Mouse (Mus musculus) induced T-regulatory cell, adult 2 months (primary cell): ENCODE data around the gene Sh2b3.
A peak's percentile ranks its signal among the peaks of the same experiment; 100 is the strongest.

Source experiments
- DNase-seq: peaks from one replicate; pipeline ENCODE4 v3.0.0-alpha.2; 2012; ENCODE audit warnings: low read depth

The Sh2b3 gene

GRCm38 (mm10) chr5:121791026-121791425 is 46.4 kb downstream of the Sh2b3 start:
- peak; percentile 42 for DNase-seq

GRCm38 (mm10) chr5:121783862-121784500 is 53.5 kb downstream of the Sh2b3 start:
- no peak for DNase-seq

- no peak for DNase-seq
Observed at GRCm38 (mm10) chr5:121782467-121782866, 55.0 kb downstream of the Sh2b3 start.

DNA sequence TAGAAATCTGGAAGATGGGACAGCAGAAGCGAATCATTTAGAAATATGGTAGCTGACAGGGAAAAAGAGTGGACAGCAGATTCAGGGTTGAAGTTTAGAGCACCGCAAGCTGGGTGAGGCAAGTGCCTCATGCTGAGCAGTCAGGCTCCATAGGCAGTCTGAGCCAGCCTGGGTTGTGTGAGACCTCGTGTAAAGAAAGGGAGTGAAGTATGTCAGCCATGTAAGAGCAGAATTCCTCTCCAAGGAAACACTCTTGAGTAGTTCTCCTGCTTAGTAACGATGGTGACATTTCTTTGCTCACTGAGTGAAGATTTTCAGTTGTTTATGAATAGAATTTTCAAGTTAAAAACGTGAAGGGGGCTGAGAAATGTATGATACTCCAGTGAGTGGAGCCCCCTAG is 57.3 kb downstream of the Sh2b3 start:
- no peak for DNase-seq

DNA sequence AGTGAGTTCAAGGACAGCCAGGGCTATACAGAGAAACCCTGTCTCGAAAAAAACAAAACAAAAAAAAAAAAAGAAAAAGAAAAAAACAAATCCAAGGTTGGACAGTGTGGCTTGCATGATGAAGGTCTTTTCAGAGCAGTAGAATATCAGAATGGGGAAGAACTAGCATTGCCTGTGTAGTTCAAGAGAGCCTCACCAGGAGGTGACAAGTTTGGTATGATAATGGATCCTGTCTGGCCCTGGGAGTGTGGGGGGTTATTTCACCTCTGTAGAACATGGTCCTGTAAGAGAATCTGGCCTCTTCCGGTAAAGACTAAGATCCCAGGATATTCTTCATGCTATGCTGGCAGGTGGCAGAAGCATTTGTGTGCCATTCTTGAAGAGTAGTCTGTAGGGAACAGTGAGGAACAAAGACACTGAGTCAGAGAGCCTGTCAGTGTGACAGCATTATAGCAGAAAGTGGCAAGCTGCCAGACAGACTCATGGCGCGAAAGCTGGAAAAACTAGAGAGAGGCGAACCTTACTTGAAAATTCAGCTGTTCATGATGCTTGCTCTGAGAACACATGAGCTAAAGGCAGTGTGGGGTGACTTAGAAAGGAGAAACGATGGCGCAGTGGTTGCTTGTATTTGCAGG is 58.8 kb downstream of the Sh2b3 start:
- no peak for DNase-seq

DNA sequence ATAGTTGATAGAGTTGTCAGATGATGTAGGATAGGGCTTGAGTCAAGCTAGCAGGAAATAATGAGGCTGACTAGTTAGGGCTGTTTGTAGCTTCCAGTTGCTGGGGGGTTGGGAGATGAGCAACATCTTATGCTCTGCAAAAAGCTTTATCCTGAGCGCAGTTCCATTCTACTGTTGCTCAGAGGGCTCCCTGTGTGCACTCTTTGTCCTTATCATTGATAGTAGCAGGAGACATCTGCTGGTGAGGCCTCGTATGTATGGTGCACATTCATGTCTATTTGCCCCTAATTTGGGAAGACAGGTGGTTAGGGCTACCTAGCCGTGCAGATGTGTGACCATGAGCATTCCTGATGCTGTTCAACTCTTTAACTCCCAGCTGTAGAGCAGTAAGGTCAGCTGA is 65.8 kb downstream of the Sh2b3 start:
- DNase-seq, result no peak

DNA sequence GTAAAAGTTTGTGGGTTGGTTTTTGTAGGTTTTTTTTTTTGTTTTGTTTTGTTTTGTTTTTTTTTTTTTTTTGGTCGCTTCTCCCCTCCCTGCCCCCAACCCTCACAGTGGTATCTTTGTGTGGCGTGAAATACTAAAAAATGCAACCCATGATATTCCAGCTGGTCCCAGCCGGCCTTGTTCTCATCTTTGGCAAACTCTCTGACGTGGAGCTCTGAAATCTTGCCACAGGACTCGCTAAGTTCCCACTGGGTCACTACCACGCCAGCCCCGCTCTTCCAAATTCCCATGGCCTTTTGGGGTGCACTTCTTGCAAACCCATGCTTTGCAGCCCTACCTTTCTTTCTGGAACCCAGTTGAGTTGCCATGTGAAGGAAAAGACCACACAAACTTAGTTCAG is 67.6 kb downstream of the Sh2b3 start:
- DNase-seq, result no peak

DNA sequence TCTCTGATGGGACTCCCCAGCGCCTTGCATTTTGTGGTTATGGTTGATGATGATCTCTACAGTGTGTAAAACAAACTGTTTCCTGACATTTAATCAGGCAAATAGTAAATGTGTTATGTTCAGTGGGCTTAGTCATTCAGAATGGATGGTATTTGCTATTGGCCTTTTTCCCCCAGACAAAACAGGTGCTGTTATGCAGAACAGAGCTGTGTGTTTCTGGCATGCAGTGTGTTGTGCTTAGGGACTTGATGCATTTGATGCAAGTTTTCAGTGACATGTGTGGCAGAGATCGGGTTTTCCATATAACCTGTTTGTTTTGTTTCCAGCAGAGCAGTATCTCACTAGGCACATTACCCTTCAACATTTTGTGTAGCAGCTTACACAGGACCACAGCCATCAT is 69.9 kb downstream of the Sh2b3 start:
- peak; percentile 9 for DNase-seq

DNA sequence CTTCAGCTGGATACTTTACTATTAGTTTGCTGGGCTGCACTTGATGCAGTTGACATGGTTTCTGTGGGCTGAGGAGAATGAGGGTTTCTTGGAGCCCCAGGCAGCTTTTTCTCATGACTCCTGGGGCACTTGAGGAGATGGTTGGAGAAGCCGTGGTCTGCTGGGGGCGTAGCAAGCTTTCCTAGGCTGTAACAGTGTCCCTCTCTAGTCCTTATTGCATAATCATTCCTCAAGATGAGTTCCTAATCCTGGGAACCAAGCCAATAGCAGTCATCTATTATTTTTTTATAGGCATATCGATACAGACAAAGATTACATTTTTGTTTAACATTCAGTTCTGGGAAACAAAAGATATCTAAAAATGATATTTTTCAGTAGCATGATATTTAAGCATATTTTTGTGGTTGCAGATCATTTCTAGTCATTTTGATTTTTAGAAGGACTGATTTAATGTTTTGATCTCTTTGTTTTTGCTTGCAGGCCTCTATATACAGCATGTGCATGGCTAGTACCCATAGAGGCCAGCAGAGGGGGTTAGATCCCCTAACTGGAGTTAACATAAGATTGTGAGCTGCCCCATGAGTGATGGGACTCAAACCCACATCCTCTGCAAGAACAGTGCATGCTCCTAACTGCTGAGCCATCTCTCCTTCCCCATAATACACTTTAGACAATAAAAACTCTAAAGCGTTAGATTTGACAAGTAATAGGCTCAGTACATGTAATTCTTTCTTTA is 71.2 kb downstream of the Sh2b3 start:
- peak; percentile 40 for DNase-seq
